Mouse (Mus musculus) hindbrain, embryonic 11.5 days (tissue): ENCODE measurements around the gene Sntg2. TPM values are rescaled to one million over a fixed set of nuclear protein-coding genes. Genes with fewer than 3 reads are reported as not detected.

Experiments
- ATAC-seq: fragments of 200-750 bp; cut with Nextera tagmentation; 2 replicates; pipeline ENCODE4 v1.8.0; 2017; ENCODE audit warnings: mild to moderate bottlenecking, moderate TSS enrichment, moderate library complexity; ENCODE audit not compliant: low FRiP score
- DNase-seq: peaks from one replicate; pipeline ENCODE4 v3.0.0-alpha.2; 2015; ENCODE audit warnings: low spot score
- H3K27ac ChIP-seq: fragments of 300-500 bp; sonication (generic); 2 replicates; pipeline ENCODE4 v1.5.1; 2014; ENCODE audit warnings: mild to moderate bottlenecking, low read depth, low read length
- H3K27me3 ChIP-seq: fragments of 300-500 bp; sonication (generic); 2 replicates; pipeline ENCODE4 v1.6.1; 2014; ENCODE audit warnings: mild to moderate bottlenecking, low read length, moderate library complexity, mixed read lengths; ENCODE audit not compliant: control insufficient read depth, insufficient read depth
- H3K36me3 ChIP-seq: fragments of 300-500 bp; sonication (generic); 2 replicates; pipeline ENCODE4 v1.6.1; 2014; ENCODE audit warnings: mild to moderate bottlenecking, low read length, moderate library complexity, mixed read lengths; ENCODE audit not compliant: control insufficient read depth, insufficient read depth
- H3K4me1 ChIP-seq: fragments of 300-500 bp; sonication (generic); replicated peaks from 2 replicates; pipeline ENCODE4 v1.6.1; 2014; ENCODE audit warnings: low read length, mixed read lengths; ENCODE audit not compliant: control insufficient read depth, insufficient read depth
- H3K4me2 ChIP-seq: fragments of 300-500 bp; sonication (generic); replicated peaks from 2 replicates; pipeline ENCODE4 v1.6.1; 2014; ENCODE audit warnings: mild to moderate bottlenecking, low read depth, low read length
- H3K4me3 ChIP-seq: fragments of 300-500 bp; sonication (generic); 2 replicates; pipeline ENCODE4 v1.5.1; 2014; ENCODE audit warnings: low read depth, low read length
- H3K9ac ChIP-seq: fragments of 300-500 bp; sonication (generic); 2 replicates; pipeline ENCODE4 v1.6.1; 2014; ENCODE audit warnings: low read depth, low read length
- H3K9me3 ChIP-seq: fragments of 300-500 bp; sonication (generic); 2 replicates; pipeline ENCODE4 v1.6.1; 2016; ENCODE audit warnings: low read length; ENCODE audit not compliant: control insufficient read depth
- WGBS: fragments of 180-500 bp; shearing (Covaris S2); extraction: QIAGEN DNeasy Blood & Tissue Kit; methylation state at CpG from one replicate; pipeline ENCODE4 v1.1.7; 2014; 5-methylcytosine and 5-hydroxymethylcytosine counted together
- polyA plus RNA-seq: library from polyadenylated mRNA; unstranded; fragments of >200 nt; fragmentation: Nextera tagmentation; extraction: Ambion mirVana; gene quantifications from 2 replicates; pipeline ENCODE4 v1.2.1, GENCODE M21; 2014

The Sntg2 gene
- polyA plus RNA-seq, 1 experiment from 2014 or later, result 1.0 TPM

GRCm38 (mm10) chr12:30177529-30177928, 195.6 kb downstream of the Sntg2 start:
- no peaks in the 10 kb centered on the region for H3K36me3 ChIP-seq
- WGBS, result 87% methylated on average over 2 of the region's 2 CpGs
- H3K27me3 ChIP-seq, result no peaks in the 10 kb centered on the region
- no peak for ATAC-seq
- no peak overlapping the region for H3K4me2 ChIP-seq
- H3K4me1 ChIP-seq, result no peaks in the 10 kb centered on the region
- no peak overlapping the region for H3K4me3 ChIP-seq
- H3K9ac ChIP-seq, result no peak overlapping the region
- H3K27ac ChIP-seq, result no peak overlapping the region
- H3K9me3 ChIP-seq, result no peaks in the 10 kb centered on the region
- DNase-seq, result no peak

DNA sequence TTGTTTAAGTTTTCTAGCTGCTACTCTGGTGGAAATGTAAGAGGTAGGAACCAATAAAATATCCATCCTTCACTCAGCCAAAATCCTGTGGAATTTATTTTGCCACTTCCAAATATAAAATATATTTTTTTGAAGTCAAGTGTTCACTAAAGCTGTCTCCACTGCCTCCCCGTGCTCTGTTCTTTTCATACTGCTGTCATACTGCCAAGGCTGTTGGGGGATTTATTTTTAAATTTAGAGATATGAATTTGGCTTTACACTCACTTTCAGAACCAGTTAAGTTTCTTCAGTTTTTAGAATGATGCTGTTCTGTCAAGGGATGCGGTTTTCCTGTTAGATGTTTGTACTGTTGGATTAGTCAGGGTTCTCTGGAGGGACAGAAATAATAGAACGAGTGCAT, 204.7 kb downstream of the Sntg2 start:
- WGBS, result 85% methylated on average over 3 of the region's 3 CpGs
- Histone ChIP-seq H3K4me2 (no peak overlapping the region), H3K27me3 (no peaks in the 10 kb centered on the region), H3K9ac (no peak overlapping the region), H3K36me3 (no peaks in the 10 kb centered on the region), H3K4me3 (no peak overlapping the region), H3K4me1 (no peaks in the 10 kb centered on the region), H3K27ac (no peak overlapping the region), H3K9me3 (no peaks in the 10 kb centered on the region)
- DNase-seq (no peak), ATAC-seq (no peak)

DNA sequence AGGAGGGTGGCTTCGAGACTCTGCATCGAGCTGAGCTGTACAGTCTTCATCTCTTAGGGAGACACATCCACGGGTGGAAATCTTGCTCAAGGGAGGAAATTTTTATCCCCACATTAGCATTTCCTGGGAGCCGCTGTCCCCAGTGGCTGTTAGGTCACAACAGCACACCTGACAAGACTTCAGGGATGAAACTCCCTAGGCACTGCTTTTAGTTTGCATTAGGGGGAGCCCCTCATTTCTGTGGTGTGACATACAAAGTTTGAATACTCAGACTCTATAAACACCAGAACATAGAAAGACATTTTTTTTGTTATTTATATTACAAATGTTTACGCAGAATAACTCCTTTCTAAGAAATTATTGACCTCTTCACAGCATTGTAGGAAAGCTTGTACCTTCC, 208.6 kb downstream of the Sntg2 start:
- H3K9me3 ChIP-seq, result no peaks in the 10 kb centered on the region
- WGBS, result 88% methylated on average over 5 of the region's 5 CpGs

DNA sequence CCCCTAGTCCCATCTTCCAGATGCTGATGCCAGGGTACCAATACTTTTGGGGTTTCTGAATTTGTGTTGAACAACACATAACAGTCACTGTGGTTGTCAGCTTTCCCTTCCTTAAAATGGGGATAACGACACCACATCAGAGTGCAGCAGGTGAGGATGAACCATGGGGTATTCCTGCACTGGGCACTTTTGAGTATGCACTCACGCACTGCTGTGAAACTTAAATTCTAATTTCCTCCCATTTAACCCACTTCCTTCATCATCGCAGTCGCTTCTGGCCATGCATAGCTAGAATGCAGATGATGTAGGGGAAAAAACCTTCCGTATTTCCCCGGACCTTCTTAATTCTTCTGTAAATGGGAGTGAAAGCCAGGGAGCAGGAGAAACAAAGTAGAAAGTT, 209.2 kb downstream of the Sntg2 start:
- Histone ChIP-seq H3K27me3 (no peaks in the 10 kb centered on the region), H3K4me2 (no peak overlapping the region), H3K27ac (no peak overlapping the region), H3K4me1 (no peaks in the 10 kb centered on the region), H3K36me3 (no peaks in the 10 kb centered on the region), H3K9ac (no peak overlapping the region), H3K4me3 (no peak overlapping the region), H3K9me3 (no peaks in the 10 kb centered on the region)
- no peak for DNase-seq
- WGBS, result 93% methylated on average over 6 of the region's 6 CpGs
- ATAC-seq, result no peak

More for the DNA sequence above, 208.6 kb downstream of the Sntg2 start:
- Histone ChIP-seq H3K4me1 (no peaks in the 10 kb centered on the region), H3K36me3 (no peaks in the 10 kb centered on the region), H3K27ac (no peak overlapping the region), H3K4me2 (no peak overlapping the region), H3K4me3 (no peak overlapping the region), H3K9ac (no peak overlapping the region), H3K27me3 (no peaks in the 10 kb centered on the region)
- DNase-seq, result no peak
- ATAC-seq, result no peak

DNA sequence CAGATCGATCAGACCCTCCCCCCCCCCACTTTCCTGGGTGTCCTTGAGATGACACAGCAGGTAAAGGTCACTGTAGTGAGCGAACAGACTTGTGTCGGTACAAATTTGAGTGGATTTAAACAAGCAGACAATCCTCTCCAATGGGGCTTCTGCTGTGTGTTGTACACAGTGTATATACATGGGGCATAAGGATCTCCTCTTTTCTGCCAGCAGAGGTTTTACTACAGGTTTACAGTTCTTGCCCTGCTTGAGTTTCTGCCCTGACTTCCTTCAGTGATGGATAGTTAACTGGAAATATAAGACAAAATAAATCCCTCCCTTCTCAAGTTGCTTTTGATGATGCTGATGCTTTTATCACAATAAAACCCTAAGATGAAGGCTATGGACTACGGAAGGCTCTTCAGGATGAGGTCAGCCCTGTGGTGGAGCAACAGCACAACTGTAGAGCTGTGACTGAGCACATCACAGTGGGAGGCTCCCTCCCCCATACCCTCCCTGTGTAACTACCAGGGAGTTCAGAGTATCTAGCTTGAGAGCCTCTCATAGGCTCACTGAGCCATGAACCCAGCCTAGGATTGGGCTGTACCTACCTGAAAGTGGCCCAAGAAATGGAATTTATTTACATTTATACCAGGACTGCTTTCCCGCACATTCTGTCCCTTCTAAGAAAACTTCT, 211.3 kb downstream of the Sntg2 start:
- Histone ChIP-seq H3K27me3 (no peaks in the 10 kb centered on the region), H3K9ac (no peak overlapping the region), H3K9me3 (no peaks in the 10 kb centered on the region), H3K36me3 (no peaks in the 10 kb centered on the region), H3K4me1 (no peaks in the 10 kb centered on the region), H3K4me3 (no peak overlapping the region), H3K4me2 (no peak overlapping the region), H3K27ac (no peak overlapping the region)
- ATAC-seq, result no peak
- DNase-seq, result no peak
- WGBS, result 90% methylated on average over 5 of the region's 5 CpGs

DNA sequence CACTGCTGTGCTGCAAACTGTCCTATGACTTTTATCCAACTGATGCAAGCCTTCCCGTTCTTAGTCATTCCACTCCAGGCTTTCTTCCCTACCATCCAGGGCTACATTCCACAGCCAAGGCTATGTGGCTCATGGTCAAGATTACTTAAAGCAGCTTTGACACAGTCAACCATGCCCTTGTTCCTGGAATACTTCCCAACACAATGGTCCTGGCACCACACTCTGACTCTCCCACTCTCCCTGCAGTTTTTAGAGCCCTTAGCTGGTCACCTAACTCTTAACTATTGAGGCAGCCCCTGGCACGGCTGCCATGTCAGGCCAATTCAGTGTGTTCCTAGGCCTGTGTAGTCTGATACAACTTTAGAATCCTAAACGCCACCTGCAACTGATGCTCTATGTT, 212.7 kb downstream of the Sntg2 start:
- ATAC-seq, result no peak
- 81% methylated on average over 3 of the region's 3 CpGs for WGBS

DNA sequence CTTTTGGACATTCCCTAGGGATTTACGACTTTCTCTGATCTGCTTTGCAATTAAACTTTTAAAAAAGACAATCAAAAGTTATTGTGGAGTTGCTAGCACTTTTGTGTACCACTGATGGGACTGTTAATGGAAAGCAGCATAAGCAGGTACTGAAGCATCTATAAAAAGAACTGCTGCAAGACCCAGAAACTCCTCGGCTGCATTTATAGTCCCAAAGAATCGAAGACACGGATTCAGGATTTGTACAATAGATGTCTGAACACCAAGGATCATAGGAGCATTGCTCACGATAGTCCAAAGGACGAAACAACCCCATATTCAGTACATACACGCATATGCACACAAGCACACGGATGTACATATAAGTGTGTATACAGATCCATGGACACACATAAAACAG, 213.4 kb downstream of the Sntg2 start:
- Histone ChIP-seq H3K9ac (no peak overlapping the region), H3K36me3 (no peaks in the 10 kb centered on the region), H3K4me1 (no peaks in the 10 kb centered on the region), H3K27ac (no peak overlapping the region), H3K9me3 (no peaks in the 10 kb centered on the region), H3K4me2 (no peak overlapping the region), H3K4me3 (no peak overlapping the region), H3K27me3 (no peaks in the 10 kb centered on the region)
- no peak for ATAC-seq
- WGBS, result 89% methylated on average over 8 of the region's 8 CpGs
- no peak for DNase-seq

More for the DNA sequence above, 212.7 kb downstream of the Sntg2 start:
- no peaks in the 10 kb centered on the region for H3K36me3 ChIP-seq
- H3K9ac ChIP-seq, result no peak overlapping the region
- no peak for DNase-seq
- no peaks in the 10 kb centered on the region for H3K9me3 ChIP-seq
- no peak overlapping the region for H3K27ac ChIP-seq
- H3K4me2 ChIP-seq, result no peak overlapping the region
- H3K4me1 ChIP-seq, result no peaks in the 10 kb centered on the region
- H3K4me3 ChIP-seq, result no peak overlapping the region
- H3K27me3 ChIP-seq, result no peaks in the 10 kb centered on the region

- no peak for DNase-seq
- Histone ChIP-seq H3K27ac (no peak overlapping the region), H3K27me3 (no peaks in the 10 kb centered on the region), H3K4me3 (no peak overlapping the region), H3K4me1 (no peaks in the 10 kb centered on the region), H3K9me3 (no peaks in the 10 kb centered on the region), H3K4me2 (no peak overlapping the region), H3K36me3 (no peaks in the 10 kb centered on the region), H3K9ac (no peak overlapping the region)
- 68% methylated on average over 7 of the region's 7 CpGs for WGBS
- ATAC-seq, result no peak
Observed at GRCm38 (mm10) chr12:30154079-30154673, 219.0 kb downstream of the Sntg2 start.

GRCm38 (mm10) chr12:30142085-30142484, 231.1 kb downstream of the Sntg2 start:
- no peak for DNase-seq
- no peak for ATAC-seq
- WGBS, result 68% methylated on average over 3 of the region's 3 CpGs

More at GRCm38 (mm10) chr12:30142085-30142484, 231.1 kb downstream of the Sntg2 start:
- no peak overlapping the region for H3K9ac ChIP-seq
- H3K4me3 ChIP-seq, result no peak overlapping the region
- H3K4me2 ChIP-seq, result no peak overlapping the region
- no peaks in the 10 kb centered on the region for H3K27me3 ChIP-seq
- H3K36me3 ChIP-seq, result no peaks in the 10 kb centered on the region
- no peaks in the 10 kb centered on the region for H3K4me1 ChIP-seq
- H3K9me3 ChIP-seq, result no peaks in the 10 kb centered on the region
- H3K27ac ChIP-seq, result no peak overlapping the region
